Mouse (Mus musculus): ENCODE results near the gene H2-Q7.
"Not testable (repeated sequence)": the region's sequence is repeated elsewhere in the genome, so short reads cannot be mapped to it uniquely, and the experiment has no call there.

H2-Q7 gene

DNA sequence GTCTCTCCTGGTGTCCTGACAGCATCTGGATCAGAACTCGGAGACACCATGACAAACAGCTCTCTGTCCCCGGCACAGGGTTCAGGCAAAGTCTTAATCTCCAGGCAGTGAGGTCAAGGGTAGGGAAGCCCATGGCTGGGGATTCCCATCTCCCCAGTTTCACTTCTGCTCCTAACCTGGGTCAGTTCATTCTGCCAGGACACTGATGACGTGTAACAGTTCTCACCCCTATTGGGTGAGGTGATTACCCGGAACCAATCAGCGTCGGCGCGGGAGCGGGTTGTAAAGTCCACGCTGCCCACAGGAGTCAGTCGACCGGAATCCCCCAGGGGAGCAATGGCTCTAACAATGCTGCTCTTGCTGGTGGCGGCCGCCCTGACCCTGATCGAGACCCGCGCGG is at the start of gene H2-Q7:
H2-Q7 (plus strand) TSS at position 271 of the 400 bp plus-strand sequence.
- DNase-seq (ENCODE audit: low read depth, low spot score): not testable (repeated sequence)

DNA sequence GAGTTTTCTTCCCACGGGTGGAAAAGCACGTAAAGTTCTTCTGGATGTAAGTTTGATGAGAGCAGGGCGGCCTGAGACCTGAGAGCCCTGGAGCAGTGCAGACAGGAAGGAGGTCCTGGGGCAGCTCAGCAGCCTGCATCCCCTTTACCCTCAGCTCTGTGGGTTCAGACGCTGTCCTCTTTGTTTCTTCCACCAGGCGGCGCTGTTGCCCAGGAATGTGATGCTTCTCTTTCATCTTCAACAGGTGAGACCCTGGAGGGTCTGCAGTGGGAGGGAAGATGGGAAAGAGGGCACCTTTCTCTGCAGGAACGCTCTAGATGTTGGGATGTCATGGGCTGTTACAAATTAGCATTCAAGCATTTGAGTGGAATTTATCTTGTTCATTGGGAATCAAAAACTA is 49.2 kb upstream of the H2-Q7 start:
- DNase-seq (ENCODE audit: low read depth, low spot score): not testable (repeated sequence)

DNA sequence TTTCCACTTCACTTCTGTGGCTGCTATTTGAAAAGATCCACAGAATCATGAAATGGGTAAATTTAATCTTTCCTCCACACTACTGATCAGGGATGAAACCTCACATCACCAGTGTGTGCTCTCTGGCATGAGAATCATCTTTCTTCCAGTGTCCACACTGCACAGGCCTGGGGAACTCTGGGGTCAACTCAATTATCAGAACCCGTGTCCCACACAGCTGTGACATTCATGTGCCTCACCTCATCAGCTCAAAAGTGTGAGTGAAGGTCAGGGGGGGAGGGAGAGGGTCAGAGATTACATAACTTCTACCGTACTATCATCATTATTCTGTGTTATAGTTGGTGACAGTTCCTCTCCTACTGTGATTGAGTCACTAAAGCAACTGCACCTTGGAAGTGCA is 46.3 kb upstream of the H2-Q7 start:
- not testable (repeated sequence) for DNase-seq (ENCODE audit: low read depth, low spot score)

DNA sequence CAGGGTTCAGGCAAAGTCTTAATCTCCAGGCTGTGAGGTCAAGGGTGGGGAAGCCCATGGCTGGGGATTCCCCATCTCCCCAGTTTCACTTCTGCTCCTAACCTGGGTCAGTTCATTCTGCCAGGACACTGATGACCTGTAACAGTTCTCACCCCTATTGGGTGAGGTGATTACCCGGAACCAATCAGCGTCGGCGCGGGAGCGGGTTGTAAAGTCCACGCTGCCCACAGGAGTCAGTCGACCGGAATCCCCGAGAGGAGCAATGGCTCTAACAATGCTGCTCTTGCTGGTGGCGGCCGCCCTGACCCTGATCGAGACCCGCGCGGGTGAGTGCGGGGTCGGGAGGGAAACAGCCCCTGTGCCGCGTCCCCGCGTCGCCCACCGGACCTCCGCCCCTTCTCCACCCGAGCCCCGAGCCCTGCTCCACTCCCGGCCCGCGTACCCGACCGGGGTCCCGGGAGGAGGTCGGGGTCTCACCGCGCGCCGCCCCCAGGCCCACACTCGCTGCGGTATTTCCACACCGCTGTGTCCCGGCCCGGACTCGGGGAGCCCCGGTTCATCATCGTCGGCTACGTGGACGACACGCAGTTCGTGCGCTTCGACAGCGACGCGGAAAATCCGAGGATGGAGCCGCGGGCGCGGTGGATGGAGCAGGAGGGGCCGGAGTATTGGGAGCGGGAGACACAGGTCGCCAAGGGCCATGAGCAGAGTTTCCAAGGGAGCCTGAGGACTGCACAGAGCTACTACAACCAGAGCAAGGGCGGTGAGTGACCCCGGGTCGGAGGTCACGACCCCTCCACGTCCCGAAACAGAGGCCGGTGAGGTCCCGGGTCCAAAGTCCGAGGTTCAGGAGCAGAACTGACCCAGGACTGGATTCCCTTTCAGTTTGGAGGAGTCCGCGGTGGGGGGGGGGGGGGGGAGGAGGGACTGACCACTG is 44.8 kb upstream of the H2-Q7 start:
- not testable (repeated sequence) for DNase-seq (ENCODE audit: low read depth, low spot score)

DNA sequence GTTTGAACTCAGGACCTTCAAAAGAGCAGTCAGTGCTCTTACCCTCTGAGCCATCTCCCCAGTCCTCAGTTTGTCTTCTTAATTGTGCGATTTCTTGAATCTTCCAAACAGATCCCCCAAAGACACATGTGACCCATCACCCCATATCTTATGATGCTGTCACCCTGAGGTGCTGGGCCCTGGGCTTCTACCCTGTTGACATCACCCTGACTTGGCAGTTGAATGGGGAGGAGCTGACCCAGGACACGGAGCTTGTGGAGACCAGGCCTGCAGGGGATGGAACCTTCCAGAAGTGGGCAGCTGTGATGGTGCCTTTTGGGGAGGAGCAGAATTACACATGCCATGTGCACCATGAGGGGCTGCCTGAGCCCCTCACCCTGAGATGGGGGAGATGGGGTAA is 42.0 kb upstream of the H2-Q7 start:
- not testable (repeated sequence) for DNase-seq (ENCODE audit: low read depth, low spot score)

DNA sequence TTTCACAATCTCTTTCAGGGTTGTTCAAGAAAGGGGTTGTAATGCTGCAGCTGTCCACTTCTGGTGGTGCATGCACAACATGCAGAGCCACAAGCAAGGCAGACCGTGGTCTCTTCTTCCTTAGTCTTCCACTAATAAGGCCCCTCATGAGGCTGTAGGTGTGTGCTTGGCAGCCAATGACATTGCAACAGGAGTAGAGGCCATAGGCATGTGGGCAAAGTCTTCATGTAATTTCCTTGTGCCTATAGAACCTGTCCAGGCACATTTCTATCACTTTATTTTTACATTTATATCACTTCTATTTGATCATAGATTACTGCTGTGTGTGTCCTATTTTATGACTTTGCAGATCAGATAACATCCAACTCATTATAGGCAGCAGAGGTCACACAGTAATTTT is 25.9 kb upstream of the H2-Q7 start:
- DNase-seq (ENCODE audit: low read depth, low spot score): not testable (repeated sequence)

DNA sequence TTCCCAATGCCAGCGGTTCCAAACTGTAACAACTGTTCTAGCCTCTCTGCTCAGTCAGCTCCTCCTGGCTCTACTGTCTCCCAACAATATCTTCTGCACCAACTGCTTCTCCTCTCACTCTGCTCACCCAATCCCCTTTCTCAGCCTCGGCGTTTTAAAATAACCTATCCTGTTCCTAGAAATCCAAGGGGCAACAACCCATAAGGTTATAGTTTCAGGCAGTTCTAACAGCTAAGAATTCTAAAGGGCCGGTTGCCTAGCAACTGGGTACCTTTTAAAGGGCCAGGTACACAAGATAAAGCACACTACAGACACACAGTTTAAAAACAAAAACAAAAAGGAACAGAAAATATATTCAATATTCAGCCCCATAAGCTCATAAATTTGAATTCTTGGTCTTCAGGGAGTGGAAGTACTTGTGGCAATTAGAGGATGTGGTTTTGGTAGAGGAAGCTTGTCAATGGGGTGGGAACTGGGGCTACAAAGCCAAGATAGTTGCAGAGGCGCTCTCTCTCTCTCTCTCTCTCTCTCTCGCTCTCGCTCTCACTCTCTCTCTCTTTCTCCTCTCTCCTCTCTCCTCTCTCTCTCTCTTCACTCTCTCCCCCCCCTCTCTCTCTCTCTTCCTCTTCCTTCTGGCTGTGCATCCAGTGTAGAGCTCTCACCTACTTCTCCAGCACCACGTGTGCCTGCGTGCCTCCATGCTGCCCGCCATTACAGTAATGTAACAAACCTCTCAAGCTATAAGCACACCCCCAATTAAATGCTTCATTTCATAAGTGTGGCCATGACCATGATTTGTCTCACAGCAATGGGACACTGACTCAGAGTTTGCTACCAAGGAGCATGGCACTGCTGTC is 23.5 kb upstream of the H2-Q7 start:
- not testable (repeated sequence) for DNase-seq (ENCODE audit: low read depth, low spot score)

DNA sequence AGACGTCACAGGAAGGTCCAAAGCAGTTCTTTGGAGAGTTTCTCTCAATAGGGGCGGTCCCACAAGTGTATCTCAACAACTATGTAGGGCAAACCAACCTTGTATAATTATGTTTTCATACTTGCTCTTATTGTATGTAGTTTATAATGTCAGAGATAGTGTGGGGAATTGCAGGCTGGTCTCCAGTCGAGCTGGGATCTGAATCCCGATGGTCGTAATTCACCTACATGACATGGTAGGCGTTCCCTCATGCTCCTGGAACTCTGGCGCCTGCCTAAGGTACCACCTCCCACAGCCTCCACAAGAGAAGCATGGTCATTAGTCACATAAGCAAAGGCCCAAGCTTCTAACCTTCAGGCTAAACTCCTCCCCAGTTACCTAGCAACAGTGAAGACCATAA is 20.2 kb upstream of the H2-Q7 start:
- DNase-seq (ENCODE audit: low read depth, low spot score): no peak

DNA sequence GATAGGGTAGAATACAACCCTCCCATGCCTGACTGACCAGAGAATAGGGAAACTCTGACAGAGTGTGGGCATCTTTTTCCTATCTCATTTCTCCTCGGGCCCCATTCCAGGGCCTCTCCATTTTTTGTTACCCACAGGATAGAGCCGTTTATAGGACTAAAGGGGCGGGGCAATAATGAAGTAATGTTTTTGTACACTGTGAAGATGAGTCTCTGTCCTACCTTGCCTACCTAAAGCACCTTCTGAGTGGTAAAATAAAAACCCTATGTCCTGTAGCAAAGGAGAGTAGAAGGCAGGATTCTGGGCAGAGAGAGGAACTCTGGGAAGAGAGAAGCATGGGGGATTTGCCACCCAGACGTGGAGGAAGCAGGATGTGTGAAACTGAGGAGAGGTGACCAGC is 19.4 kb upstream of the H2-Q7 start:
- DNase-seq (ENCODE audit: low read depth, low spot score): not testable (repeated sequence)

DNA sequence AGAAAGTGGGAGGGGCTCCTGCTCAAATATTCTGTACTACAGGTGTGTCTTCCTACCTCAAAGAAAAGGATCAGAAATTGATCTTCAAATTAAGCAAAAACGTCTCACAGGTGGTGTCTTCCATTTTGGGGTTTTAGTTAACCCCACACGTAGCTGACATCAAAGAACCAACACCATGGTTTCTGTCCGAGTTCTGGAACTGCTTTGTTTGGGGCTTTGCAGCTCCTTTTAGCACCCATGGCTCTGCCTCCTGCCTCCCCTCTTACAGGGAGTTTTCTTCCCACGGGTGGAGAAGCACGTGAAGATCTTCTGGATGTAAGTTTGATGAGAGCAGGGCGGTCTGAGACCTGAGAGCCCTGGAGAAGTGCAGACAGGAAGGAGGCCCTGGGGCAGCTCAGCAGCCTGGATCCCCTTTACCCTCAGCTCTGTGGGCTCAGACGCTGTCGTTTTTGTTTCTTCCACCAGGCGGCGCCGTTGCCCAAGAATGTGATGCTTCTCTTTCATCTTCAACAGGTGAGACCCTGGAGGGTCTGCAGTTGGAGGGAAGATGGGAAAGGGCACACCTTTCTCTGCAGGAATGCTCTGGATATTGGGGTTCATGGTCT is 18.6 kb upstream of the H2-Q7 start:
- not testable (repeated sequence) for DNase-seq (ENCODE audit: low read depth, low spot score)

DNA sequence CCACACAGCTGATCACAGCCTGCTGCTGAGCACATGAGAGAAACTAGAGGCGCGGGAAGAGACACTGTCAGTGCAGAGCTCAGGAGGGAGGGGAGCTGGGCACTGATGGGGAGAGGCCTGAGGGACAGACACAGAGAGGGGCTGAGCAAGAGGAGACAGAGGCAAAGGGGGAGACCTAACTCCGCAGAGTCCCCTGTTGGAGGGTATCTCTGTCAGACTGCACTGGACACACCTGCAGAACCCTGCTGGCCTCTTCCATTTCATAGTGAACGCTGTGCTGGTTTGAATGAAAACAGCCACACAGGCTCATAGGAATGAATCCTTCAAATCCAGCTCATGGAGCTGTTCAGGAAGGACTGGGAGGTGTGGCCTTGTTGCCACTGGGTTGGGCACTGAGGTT is 17.6 kb upstream of the H2-Q7 start:
- not testable (repeated sequence) for DNase-seq (ENCODE audit: low read depth, low spot score)

DNA sequence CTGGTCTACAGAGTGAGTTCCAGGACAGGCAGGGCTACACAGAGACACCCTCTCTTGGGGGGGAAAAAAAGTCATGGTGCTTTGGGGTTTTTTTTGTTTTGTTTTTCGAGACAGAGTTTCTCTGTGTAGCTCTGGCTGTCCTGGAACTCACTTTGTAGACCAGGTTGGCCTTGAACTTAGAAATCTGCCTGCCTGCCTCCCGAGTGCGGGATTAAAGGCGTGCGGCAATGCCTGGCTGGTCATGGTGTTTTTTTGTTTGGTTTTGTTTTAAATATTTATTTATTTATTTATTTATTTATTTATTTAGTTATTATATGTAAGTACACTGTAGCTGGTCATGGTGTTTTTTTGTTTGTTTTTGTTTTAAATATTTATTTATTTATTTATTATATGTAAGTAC is 16.6 kb upstream of the H2-Q7 start:
- DNase-seq (ENCODE audit: low read depth, low spot score): not testable (repeated sequence)

DNA sequence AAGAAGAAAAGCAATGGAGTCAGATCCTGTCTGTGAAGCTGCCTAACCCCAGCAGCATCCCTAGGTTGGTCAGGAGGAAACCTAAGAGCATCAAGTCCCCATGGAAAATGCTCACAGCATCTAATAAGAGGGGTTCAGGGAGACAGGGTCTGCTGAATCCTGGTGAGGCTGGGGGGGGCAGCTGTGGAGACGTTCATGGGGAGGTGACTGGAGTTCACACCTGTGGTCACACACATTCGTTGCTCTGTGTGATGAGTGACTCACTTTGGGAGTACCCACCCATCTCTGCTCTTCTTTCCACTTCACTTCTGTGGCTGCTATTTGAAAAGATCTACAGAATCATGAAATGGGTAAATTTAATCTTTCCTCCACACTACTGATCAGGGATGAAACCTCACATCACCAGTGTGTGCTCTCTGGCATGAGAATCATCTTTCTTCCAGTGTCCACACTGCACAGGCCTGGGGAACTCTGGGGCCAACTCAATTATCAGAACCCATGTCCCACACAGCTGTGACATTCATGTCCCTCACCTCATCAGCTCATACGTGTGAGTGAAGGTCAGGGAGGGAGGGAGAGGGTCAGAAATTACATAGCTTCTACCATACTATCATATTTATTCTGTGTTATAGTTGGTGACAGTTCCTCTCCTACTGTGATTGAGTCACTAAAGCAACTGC is 15.7 kb upstream of the H2-Q7 start:
- not testable (repeated sequence) for DNase-seq (ENCODE audit: low read depth, low spot score)

DNA sequence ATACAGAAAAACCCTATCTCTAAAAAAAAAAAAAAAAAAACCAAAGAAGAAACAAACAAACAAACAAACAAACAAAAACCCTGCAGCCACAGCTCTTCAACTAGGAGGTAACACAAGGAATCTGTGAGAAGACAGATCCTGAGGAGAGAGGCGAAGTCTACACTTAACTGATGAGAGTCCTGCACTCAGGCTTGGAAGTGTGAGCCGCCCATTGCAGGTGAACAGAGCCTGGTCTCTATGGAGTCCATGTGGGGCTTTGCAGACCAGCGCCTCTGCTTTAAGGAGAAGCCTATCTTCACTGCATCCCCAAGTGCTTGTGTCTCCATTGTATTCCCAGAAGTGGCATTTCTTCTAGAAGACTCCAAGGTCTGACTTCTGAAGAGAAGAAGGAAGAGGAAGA is 14.8 kb upstream of the H2-Q7 start:
- DNase-seq (ENCODE audit: low read depth, low spot score): not testable (repeated sequence)

DNA sequence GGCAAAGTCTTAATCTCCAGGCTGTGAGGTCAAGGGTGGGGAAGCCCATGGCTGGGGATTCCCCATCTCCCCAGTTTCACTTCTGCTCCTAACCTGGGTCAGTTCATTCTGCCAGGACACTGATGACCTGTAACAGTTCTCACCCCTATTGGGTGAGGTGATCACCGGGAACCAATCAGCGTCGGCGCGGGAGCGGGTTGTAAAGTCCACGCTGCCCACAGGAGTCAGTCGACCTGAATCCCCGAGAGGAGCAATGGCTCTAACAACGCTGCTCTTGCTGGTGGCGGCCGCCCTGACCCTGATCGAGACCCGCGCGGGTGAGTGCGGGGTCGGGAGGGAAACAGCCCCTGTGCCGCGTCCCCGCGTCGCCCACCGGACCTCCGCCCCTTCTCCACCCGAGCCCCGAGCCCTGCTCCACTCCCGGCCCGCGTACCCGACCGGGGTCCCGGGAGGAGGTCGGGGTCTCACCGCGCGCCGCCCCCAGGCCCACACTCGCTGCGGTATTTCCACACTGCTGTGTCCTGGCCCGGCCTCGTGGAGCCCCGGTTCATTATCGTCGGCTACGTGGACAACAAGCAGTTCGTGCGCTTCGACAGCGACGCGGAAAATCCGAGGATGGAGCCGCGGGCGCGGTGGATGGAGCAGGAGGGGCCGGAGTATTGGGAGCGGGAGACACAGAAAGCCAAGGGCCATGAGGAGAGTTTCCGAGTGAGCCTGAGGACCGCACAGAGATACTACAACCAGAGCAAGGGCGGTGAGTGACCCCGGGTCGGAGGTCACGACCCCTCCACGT is 14.1 kb upstream of the H2-Q7 start, which contains the start of gene H2-Q6:
H2-Q6 (plus strand) TSS at position 227 of the 793 bp plus-strand sequence.
- not testable (repeated sequence) for DNase-seq (ENCODE audit: low read depth, low spot score)

DNA sequence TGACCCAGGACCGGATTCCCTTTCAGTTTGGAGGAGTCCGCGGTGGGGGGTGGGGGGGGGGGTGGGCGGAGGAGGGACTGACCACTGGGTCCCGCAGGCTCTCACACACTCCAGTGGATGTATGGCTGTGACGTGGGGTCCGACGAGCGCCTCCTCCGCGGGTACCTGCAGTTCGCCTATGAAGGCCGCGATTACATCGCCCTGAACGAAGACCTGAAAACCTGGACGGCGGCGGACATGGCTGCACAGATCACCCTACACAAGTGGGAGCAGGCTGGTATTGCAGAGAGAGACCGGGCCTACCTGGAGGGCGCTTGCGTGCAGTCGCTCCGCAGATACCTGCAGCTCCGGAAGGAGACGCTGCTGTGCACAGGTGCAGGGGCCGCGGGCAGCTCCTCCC is 13.5 kb upstream of the H2-Q7 start:
- not testable (repeated sequence) for DNase-seq (ENCODE audit: low read depth, low spot score)

DNA sequence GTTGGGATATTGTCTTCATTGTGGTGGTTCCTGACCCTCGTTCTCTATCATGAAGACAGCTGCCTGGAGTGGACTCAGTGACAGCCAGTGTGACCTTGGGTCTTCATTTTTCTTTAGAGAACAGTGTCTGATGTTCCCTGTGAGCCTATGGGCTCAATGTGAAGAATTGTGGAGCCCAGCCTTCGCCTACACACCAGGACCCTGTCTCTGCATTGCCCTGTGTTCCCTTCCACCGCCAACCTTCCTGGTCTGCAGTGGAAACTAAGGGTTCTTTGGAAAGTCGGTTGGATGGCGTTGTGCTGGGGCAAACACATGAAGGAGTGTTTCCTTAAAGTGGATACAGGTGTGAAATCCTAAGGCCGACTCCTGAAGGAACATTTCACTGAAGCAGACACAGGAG is 10.1 kb upstream of the H2-Q7 start:
- DNase-seq (ENCODE audit: low read depth, low spot score): not testable (repeated sequence)

DNA sequence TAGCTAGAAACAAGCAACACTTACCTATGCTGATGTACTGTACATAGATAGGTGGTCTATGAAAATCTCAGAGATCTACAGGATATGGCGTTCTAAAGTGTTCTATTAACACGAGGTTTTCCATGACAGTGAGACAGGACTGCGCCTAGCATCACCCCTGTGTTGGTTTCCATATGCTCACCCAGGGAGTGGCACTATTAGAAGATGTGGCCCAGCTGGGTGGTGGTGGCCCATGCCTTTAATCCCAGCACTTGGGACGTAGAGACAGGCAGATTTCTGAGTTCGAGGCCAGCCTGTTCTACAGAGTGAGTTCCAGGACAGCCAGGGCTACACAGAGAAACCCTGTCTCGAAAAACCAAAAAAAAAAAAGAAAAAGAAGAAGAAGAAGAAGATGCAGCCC is 8.3 kb upstream of the H2-Q7 start:
- not testable (repeated sequence) for DNase-seq (ENCODE audit: low read depth, low spot score)

DNA sequence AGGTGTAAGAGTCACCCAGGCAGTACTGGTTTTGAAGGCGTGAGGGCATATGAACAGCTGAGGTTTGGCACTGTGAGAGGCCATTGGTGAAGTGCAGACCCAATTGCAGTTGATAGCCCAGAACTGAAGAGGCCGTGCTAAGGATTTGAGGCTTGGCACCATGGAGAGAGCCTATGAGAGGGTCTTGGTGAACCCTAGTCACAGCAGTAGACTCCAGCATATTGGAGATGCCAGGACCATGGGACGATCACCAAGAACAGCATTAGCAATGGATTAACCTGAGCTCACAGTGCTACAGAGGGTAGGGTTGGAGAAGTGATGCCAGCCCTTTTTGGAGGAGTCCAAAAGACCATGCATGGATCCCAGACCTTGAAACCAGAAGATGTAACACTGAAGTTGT is 6.8 kb upstream of the H2-Q7 start:
- DNase-seq (ENCODE audit: low read depth, low spot score): not testable (repeated sequence)

DNA sequence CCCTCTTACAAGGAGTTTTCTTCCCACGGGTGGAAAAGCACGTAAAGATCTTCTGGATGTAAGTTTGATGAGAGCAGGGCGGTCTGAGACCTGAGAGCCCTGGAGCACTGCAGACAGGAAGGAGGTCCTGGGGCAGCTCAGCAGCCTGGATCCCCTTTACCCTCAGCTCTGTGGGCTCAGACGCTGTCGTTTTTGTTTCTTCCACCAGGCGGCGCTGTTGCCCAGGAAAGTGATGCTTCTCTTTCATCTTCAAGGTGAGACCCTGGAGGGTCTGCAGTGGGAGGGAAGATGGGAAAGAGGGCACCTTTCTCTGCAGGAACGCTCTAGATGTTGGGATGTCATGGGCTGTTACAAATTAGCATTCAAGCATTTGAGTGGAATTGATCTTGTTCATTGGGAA is 4.1 kb upstream of the H2-Q7 start:
- not testable (repeated sequence) for DNase-seq (ENCODE audit: low read depth, low spot score)
